Mouse (Mus musculus): Measurements from ENCODE around the gene Wdr78.

Gene Wdr78

DNA sequence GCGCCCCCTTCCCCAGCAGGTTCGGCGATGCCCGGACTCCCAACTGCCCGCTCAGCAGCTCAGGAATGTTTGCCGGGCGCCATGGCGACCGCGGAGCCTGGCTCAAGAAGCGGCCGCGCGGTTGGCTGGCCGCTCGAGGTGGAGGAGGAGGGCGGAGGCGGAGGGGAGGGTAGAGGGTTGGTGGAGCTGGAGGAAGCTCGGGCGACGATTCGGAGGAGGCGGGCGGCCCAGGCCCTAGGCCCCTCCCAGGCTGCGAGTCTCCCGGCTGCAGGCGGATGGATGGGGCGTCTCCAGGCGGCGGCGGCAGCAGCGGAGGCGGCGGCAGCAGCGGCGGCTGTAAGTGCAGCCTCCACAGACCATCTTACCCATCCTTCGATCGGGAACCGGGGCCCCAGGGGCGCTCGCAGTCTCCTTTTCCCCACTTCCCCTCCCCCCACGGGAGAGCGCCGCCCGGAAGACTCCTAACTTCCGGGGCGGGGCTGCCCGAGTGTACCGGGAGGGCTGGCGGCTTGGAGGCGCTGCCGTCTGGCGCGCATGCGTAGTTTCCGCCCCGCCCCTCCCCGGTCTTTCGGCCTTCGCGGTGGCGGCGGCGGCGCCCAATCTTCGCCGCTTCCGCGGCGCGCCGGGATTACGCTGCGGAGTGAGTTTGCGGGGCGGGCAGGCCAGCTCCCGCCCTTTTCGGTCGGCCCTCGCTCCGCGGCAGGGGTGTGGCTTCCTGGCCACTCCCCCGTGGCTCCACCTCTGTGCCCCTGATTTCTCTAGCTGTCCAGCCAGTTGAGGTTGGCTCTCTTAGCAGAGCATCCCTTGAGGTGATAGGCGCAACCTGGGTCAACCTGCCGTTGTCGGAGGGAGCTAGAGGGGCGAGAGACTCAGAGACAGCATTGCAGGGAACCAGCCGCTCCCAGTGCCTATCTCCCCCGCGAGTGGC, at the start of gene Wdr78, which contains the start of gene Mier1:
Wdr78 (minus strand) TSS at position 372 of the 928 bp plus-strand sequence.
Mier1 (plus strand) TSS at position 207 of the 928 bp plus-strand sequence.
- DNase-seq, result peak; percentile 96

DNA sequence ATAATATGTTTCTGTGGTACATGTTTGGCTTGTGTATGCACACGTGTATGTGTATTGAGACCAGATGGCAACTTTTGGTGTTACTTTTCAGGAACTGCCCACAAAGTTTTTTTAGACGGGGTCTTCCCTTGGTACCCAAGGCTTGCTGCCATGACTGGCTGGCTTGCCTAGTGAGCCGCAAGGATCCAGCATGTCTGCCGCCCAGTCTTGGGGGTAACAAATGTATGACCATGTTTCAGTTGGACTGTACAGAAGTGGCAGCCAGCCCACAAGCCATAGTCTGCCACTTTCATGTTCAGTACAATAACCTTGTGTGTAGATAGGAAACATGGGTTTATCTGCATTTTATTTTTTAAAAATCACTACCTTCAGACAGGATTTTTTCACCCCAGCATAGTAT, 44.4 kb upstream of the Wdr78 start:
- DNase-seq, result no peak

GRCm38 (mm10) chr4:103151946-103152345, 37.6 kb upstream of the Wdr78 start:
- no peak for DNase-seq

DNA sequence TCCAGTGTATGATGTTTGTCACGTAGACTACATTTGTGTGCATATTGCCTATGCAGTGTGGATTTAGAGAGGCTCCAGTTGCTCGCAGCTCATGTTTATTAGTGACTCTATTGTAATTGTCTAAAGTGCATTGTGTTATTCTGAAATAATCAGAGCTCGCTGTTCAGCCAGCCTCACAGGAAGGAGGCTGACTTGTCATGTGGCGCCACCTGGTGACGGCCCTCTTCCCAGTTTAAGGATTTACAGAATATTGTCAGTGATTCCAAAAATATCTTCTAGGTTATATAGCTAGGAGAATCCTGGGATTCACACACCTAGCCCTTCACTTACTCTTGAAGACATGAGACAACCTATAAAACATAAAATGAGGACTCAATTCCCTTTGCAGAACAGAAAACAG, 32.0 kb upstream of the Wdr78 start:
- peak; percentile 63 for DNase-seq

DNA sequence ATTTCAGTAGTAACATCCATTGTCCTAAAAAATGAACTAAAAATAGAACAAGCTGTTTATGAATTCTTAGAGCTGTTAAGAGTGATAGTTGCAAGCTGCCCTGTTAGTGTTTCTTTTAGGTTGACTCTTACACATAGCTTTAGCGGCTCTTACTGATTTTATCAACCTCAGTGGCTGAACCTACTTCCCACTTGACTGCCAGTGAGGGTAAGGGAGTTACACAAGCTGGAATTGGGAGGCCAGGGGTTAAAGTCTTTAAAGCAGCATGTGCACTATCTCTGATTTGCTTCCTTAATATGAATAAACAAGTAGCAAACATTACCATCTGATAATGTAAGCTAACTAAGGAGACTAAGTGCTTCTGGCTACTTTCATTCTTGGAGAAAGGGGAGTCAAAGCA, 22.6 kb upstream of the Wdr78 start:
- no peak for DNase-seq

DNA sequence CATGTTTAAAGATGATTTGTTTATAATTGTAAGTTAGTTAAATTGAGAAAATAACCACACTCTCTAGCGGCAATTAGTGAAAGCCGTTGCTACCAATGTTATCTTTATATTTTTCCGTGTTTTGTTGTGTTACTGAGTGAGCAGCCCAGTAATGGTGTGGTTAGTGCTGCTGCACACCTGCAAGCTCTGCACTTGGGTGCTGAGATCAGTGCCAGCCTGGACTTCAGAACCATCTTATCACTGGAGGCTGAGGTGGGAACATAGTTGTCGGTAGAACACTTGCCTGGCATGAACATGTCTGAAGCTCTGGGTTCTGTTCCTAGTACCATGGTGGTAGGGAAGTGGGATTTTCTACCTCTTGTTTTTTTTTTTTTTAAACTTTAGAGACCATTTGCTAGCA, 12.2 kb upstream of the Wdr78 start:
- no peak for DNase-seq

- no peak for DNase-seq
Observed at GRCm38 (mm10) chr4:103123606-103124005, 9.3 kb upstream of the Wdr78 start.

DNA sequence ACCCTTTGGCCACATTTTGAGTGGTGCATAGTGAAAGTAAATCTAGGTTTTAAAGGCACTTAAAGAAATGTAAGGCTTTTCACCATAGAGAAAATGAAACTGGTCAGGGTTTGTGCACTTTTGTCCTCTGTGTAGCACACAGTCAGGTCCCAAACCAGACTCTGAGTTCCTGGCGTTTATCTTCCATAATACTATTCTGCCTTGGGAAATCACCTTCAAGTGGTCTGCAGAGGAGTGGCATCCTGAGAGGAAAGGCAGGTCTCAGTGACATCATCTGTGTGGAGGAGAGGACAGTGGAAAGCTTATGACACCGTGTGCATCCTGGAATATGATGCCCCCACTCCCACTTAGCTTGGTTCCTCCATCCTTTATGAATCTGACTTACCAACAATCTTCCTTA, 8.7 kb upstream of the Wdr78 start:
- no peak for DNase-seq

- no peak for DNase-seq
Observed at GRCm38 (mm10) chr4:103120874-103121389, 6.6 kb upstream of the Wdr78 start.

GRCm38 (mm10) chr4:103120395-103120794, 6.0 kb upstream of the Wdr78 start:
- DNase-seq, result no peak

- DNase-seq, result no peak
Observed at GRCm38 (mm10) chr4:103120028-103120384, 5.7 kb upstream of the Wdr78 start.

GRCm38 (mm10) chr4:103119229-103120027, 5.1 kb upstream of the Wdr78 start:
- peak; percentile 85 for DNase-seq

GRCm38 (mm10) chr4:103118888-103119228, 4.5 kb upstream of the Wdr78 start:
- no peak for DNase-seq

GRCm38 (mm10) chr4:103113402-103113801, 953 bp downstream of the Wdr78 start:
- DNase-seq, result no peak

DNA sequence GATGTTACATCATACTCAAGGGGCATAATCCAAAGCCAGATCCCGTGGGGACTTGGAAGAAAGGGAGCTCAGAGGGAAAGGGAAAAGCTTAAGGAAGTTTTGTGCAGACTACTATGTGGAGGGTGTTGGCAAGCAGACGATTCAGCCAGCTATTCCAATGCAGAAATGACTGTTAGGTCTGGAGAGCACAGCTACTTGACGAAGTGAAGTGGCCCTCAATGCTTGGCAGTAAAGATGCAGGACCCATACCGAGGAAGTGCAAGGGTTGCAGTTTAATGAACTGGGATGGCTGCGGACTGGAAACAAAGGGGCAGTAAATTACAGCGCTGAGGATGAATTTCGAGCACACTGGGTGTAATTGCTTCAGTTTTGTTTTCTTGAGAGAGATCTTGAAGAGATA, 1.7 kb downstream of the Wdr78 start:
- no peak for DNase-seq

DNA sequence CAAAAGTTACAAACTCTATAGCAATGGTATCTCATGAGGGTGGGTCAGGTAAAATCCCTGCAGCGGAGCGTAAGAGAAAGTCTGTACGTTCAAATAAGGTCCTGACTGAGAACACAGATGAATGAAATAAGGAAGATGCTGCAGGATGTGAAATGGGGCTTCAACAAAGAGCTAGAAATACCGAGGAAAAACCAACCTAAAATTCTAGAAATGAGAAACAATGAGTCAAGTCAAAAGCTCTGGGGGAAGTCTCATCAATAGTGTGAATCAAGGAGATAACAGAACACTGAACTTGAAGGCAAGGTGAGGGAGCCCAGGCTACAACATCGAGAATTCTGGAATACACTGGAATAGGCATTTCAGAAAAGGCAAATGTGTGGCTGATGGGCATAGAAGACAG, 15.8 kb downstream of the Wdr78 start:
- DNase-seq, result no peak

- no peak for DNase-seq
Observed at GRCm38 (mm10) chr4:103095921-103096320, 18.4 kb downstream of the Wdr78 start.

GRCm38 (mm10) chr4:103085237-103085636, 29.1 kb downstream of the Wdr78 start:
- DNase-seq, result no peak

DNA sequence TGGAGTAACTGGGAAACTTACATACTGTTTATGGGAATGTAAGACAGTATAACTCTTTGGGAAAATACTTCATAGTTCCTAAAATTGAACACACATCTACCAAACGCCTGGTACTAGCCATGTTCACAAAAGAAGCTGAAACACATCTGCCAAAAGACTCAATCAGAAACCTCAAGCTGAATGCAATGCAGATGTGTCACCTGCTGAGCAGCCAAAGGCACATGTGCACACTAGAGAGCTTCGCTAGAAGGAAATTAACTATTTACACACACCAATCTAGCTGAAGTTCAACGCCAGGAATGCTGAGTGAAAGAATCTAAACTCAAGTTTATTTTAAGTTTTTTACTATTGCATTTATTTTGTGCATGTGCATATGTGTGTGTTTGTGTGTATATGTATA, 43.7 kb downstream of the Wdr78 start:
- no peak for DNase-seq

DNA sequence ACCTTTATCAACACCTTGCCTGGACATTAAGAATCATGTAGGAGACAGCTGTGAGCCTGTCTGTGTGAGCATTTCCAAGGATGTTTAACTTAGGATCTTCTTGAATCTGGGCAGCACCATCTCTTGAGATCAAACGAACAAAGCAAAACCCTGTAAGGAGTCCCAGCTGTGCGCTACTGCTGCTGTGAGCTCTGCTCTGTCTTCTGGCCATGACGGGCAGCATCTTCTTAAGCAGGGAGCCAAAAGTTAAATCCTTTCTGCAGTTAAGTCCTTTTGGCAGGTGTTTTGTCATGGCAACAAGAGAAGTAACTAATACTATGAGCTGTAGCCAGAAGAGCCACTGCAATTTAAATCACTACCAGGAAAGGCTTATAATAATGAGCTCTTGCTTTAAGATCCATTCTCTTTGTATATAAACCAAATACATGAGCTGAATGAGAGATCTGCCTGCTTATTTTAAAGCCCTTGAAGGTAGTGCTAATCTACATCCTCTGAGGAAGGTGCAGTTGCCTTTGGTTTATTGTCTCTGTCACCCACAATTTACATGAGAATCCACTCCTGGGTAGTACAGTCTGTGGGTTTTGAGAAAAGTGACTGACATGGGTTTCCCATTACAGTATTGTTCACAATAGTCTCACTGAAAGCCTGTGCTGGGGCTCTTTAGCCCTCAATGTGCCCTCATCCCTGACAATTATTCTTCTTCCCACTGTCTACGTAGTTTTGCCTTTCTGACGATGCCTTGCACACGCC, 46.3 kb downstream of the Wdr78 start:
- no peak for DNase-seq

GRCm38 (mm10) chr4:103064976-103065375, 49.4 kb downstream of the Wdr78 start:
- no peak for DNase-seq

DNA sequence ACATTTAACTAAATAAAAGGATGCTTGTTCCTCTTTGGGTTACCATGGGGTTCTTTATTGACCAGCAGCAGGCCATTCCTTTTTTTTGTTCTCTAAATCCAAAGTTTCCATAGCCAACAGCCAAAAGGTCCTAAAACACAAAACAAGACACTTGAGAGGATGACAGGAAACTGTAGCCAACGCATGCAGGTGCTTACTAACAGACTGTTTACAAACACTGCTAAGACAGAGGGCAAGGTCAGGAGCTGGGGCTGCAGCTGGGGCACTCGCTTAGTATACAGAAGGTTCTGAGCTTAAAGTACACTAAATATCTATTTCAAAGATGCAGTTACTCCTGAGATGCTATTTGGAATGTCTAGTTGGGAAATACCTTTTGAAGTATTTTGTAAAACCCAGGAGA, 49.9 kb downstream of the Wdr78 start:
- DNase-seq, result no peak

DNA sequence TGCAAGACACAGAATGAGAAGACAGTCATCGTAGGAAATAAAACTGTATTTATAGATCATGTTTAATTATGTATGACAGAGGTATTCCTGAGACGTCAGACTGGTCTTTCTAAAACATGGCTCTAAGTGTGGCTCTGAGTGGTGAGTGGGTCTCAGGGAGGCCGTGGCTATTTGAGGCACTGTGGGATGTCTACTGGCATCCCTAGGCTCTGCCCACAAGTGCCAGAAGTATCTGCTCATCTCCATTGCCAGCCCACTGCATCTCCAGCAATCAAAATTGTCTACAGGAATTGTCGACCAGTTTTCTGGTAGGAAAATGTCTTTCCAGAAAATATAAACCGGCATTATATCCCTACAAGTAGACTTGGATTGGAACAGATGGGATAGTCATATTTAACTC, 57.4 kb downstream of the Wdr78 start:
- DNase-seq, result no peak
